Mouse (Mus musculus) cerebellum, adult 18-20 months (tissue): ENCODE measurements at regions not wholly inside any gene's neighbourhood (a gene's known extent, or its start where the extent isn't known, plus 50 kb on each side); places are given as distances from the start of the nearest gene placed in this dataset.
A peak's percentile ranks its signal among the peaks of the same experiment; 100 is the strongest.

Experiments used
- DNase-seq, 2 experiments: peaks; one replicate each; pipeline ENCODE4 v3.0.0; 2021

- DNase-seq, result no peak
Observed at GRCm38 (mm10) chr9:17294327-17294726, 793.2 kb upstream of the Fat3 start.

GRCm38 (mm10) chr9:17288790-17289596, 787.9 kb upstream of the Fat3 start:
- DNase-seq, result no peak

GRCm38 (mm10) chr9:17279334-17279990, 778.4 kb upstream of the Fat3 start:
- DNase-seq, result no peak

- no peak for DNase-seq
Observed at GRCm38 (mm10) chr9:17272616-17273015, 771.5 kb upstream of the Fat3 start.

GRCm38 (mm10) chr9:17269624-17270023, 768.5 kb upstream of the Fat3 start:
- DNase-seq, result no peak

- DNase-seq, result no peak
Observed at GRCm38 (mm10) chr9:17257148-17257547, 756.1 kb upstream of the Fat3 start.

GRCm38 (mm10) chr9:17227091-17227481, 726.0 kb upstream of the Fat3 start:
- DNase-seq, result no peak

GRCm38 (mm10) chr9:17226475-17227090, 725.5 kb upstream of the Fat3 start:
- DNase-seq, result no peak

GRCm38 (mm10) chr9:17195339-17195738, 694.3 kb upstream of the Fat3 start:
- no peak for DNase-seq

- no peak for DNase-seq
Observed at GRCm38 (mm10) chr9:17189552-17189951, 688.5 kb upstream of the Fat3 start.

- DNase-seq, result no peak
Observed at GRCm38 (mm10) chr9:17168193-17168592, 667.1 kb upstream of the Fat3 start.

GRCm38 (mm10) chr9:17166331-17166730, 665.2 kb upstream of the Fat3 start:
- no peak for DNase-seq

GRCm38 (mm10) chr9:17158481-17159366, 657.6 kb upstream of the Fat3 start:
- no peak for DNase-seq

- peak; percentile 9 to 17 for DNase-seq
Observed at GRCm38 (mm10) chr9:17152369-17152768, 651.3 kb upstream of the Fat3 start.

- no peak for DNase-seq
Observed at GRCm38 (mm10) chr9:17149424-17149823, 648.3 kb upstream of the Fat3 start.
